Mouse (Mus musculus) liver, adult (tissue): Measurements from ENCODE around the gene Trim28.

Experiments used
- GATA4 ChIP-seq: IDR thresholded peaks from 2 replicates; pipeline ENCODE4 v1.6.1; 2014; ENCODE audit warnings: mild to moderate bottlenecking, low read length; ENCODE audit not compliant: insufficient replicate concordance

Trim28 gene

DNA sequence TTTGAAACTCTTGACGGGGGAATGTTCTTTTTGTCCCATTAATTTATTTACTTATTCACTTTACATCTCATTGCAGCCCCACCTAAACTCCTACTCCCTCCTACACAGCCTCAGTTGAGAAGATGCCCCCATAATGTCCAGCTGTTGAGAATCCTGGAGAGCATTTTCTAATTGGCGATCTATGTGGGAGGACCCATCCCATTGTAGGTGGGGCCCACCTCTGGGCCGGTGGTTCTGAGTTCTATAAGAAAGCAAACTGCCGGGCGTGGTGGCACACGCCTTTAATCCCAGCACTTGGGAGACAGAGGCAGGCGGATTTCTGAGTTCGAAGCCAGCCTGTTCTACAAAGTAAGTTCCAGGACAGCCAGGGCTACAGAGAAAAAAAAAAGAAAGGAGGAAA is 12.0 kb upstream of the Trim28 start:
- no peak for TF ChIP-seq GATA4

- no peak for TF ChIP-seq GATA4
Observed at GRCm38 (mm10) chr7:12987409-12988189, 11.3 kb upstream of the Trim28 start.

DNA sequence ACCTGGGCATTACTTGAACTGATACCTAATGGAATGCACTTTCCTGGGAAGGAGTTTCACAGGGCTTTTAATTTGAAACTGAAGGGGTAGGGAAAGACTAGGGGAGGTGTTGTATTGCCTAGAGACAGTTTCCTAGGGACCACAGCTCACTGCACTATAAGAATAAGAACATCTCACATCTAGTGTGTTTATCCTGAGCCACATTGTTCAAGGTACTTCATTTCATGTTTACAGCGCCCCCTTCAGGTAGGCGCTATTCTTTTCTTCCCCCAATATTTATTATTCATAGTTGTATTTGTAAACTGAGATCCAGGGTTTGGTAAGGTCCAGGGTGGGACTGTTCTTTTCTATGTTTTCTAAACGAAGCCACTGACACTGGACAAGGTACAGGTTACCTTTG is 6.7 kb upstream of the Trim28 start:
- TF ChIP-seq GATA4, result no peak

DNA sequence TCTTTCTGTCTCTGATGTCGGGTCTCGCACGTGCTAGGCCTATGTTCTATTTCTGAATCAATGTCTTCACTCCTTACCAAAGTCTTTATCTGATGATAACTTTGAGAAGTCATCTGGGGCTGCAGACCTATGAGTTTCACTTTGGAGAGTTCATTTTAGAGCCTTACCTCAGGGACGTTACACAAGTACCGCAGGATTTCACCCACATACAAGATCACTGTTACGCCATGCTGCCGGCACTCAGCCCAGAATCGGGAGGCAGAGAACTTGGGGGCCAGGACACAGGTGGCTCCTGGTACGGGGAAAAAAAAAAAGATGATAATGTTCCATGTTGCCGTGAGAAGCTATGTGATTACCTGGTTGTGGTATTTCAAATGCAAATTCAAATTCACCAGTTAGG is 5.8 kb upstream of the Trim28 start:
- no peak for TF ChIP-seq GATA4

DNA sequence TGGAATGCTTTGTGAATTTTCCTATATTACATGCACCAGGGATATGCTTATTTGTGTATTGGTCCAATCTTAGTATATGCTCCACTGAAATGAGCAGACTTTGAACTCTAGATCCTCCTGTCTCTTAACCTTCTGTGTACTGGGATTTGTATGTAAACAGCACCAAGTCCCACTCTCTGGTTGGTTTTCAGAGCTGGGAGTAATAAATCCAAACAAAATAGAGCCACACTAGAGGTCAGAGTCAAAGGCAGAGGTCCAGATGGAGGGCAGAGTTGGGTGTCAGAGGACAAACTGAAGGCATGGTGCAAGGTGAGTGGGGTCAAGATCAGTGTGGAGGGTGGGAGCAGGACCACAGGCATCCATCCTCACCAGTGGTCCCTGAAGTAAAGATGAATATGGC is 3.1 kb upstream of the Trim28 start:
- TF ChIP-seq GATA4, result no peak

- no peak for TF ChIP-seq GATA4
Observed at GRCm38 (mm10) chr7:12997230-12997629, 1.7 kb upstream of the Trim28 start.

DNA sequence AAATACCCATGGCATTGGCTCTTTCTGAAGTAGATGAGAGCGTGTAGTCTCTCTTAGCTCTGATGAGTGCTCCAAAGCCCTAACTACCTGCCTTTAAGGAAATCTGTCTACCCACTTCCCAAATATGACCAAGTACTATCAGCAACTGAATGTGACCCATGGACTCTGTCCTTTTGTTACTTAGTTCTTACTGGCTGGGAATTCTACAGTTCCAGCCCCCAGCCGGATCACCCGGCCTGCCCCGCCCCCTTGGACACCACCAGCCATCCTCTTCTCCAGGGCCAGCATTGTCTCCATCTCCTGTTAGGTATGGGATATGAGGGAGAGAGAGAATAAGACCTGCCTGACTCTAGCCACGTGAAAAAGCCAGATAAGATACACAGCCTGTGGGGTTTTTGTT is 861 bp upstream of the Trim28 start, which contains the start of gene Slc27a5:
TSS of gene Slc27a5 (minus strand) at position 140 of the 400 bp plus-strand sequence.
- TF ChIP-seq GATA4, result no peak; the same call in 1 of the 2 replicates

DNA sequence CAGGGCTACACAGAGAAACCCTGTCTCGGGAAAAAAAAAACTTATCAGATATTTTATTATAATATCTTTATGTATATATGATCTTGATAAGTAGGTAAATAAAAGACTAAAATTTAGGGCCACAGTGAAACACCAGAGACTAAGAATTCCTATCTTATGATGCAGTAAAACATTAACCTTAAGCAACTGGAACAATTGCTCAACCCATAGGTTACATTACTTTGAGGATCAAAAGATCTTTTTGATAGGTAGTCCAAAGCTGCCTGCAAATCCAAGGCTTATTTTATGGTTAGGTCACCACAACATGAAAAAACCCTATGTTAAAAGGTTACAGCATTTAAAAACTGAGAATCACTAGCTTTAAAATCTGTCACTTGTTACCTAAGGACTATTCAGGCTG is 2.7 kb downstream of the Trim28 start:
- TF ChIP-seq GATA4, result no peak

- TF ChIP-seq GATA4, result no peak
Observed at GRCm38 (mm10) chr7:13003380-13003779, 4.5 kb downstream of the Trim28 start.

GRCm38 (mm10) chr7:13006011-13006410 is 7.1 kb downstream of the Trim28 start:
- TF ChIP-seq GATA4, result no peak

DNA sequence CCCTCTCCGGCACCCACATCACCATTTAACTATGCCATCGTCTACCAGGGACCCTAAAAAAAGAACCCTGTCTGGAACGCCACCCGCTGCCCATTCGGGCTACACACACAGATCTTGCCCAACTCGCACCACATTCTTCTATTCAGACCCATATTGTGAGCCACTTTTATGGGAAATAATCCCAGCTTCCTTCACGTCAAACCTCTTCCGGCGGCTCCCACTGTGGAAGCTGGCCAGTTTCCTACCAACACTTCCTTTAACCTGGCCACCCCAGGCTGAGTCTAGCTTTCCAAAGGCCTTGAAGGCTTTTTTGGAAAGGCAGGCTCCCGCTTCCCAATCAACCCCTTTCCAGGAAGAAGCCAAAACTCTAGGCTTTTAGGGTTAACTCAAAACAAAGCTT is 7.6 kb downstream of the Trim28 start:
- no peak for TF ChIP-seq GATA4

DNA sequence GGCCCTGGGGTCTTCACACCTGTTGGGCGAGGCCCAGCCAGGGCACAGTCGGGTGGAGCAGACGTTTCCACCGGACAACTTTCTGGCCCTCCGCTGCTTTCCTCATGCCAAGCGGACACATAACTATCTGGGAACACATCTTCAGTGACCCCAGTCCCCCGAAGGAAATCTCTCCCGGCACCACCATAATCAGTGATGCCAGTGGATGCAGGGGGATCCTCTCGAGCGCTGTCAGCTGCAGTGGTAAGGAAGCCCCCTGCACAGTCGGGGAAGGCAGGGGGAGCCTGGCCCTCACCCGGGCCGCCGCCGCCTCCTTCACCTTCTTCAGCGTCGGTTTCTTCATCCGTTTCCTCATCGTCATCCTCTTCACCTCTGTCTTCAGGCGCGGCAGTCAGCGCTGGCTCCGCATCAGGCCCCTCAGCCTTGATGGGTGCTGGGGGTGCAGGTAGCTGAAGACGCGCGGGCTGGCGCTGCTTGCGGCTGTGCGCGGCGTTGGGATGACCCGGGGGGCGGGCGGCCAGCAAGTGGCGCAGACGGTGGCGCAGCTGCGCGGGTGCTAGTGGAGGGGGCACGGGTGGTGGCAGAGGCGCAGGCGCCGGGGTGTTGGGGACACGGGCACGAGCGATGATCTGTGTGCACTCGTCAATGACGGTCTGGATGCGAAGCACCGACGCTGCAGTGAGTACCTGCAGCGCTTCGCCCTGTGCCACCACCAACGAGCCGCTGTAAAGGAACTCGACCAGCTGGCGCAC is 8.6 kb downstream of the Trim28 start:
- TF ChIP-seq GATA4, result no peak

DNA sequence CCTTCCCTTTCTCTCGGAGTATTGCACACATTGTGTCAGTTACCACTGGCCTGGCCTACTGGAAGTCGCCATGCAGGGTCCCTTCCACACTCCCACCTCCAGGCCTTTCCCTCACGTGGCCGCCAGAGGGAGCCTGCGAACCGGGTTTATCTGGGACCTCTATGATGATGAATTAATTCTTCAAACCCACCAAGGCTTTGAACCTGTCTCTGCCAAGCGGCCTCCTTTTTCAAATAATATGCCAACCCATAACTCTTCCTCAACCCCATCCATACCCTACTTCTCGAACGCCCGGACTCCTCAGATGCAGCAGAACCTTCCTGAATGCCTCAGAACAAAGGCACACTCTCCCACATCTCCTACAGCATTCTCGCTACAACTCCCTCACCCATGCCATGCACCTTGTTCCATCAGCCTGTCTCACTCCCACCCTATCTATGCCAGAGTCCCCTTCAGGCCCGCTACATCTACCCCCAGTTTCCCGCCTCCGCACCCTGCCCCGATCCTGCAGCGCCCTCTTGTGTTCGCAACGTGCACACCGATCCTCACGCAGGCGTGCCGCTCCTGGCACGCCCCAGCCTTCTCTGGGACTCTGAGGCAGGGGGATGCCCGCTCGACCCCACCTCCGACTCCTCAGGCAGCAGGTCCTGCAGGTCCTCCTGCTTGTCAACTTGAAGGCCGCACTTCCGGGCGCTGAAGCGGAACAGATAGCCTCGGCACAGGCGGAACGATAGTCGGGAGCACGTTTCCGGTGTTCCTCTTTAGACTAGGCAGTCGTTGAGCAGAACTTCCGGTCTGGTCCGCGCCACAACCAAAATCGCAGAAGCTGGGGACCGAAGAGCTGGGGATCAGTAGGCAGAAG is 10.5 kb downstream of the Trim28 start:
- TF ChIP-seq GATA4, result peak; percentile 66; the same call in 1 of the 2 replicates

DNA sequence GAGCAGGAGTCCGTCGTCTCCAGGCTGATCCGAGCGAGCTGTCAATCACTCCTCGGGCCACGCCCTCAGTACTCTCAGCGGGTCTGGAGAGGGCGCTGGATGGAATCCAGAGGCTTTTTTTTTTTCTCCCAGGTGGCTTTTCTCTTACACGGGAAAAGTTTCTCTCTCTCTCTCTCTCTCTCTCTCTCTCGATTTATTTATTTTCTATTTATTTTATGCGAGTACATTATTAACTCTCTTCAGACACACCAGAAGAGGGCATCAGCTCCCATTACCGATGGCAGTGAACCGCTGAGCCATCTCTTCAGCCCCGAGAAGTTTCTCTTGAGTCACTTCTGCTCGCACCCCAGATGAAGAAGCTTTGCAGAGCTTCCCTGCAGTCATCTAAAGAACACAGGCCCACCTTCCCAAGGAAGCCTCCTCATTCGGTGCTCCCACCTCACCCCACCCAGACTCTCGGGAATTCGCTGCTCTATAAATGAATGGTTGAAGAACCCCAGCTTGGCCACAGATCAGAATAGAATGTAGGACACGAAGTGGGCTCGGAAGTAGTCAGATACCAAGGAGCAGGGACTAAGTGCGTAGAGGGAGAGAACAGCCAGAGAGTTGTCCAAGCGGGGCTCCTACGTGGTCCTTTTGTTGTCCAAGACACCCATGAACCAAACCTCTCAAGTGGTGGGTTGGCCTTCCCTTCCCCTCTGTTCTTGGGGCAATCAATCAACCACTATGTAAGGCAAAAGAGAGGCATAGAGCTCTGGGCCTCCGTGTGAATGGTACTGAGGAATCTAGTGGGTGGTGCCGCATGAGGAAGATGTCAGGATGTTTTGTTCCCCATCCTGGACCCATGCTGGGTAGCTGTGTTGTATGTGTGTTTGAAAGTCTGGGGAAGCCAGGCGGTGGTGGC is 11.3 kb downstream of the Trim28 start, which contains the start of gene Zbtb45:
TSS of gene Zbtb45 (minus strand) at position 30 of the 904 bp plus-strand sequence.
- no peak for TF ChIP-seq GATA4
